Mouse (Mus musculus) kidney, adult 11 months (tissue): ENCODE results near the gene Tmem14c.
A peak's percentile ranks its signal among the peaks of the same experiment; 100 is the strongest.
"Not testable (repeated sequence)": the region's sequence is repeated elsewhere in the genome, so short reads cannot be mapped to it uniquely, and the experiment has no call there.

ENCODE experiments used
- DNase-seq: peaks from one replicate; pipeline ENCODE4 v3.0.0; 2022

The Tmem14c gene

GRCm38 (mm10) chr13:41015829-41016634 is at the start of gene Tmem14c:
TSS of gene Tmem14c (plus strand) at chr13:41016292.
- DNase-seq: peak; percentile 94

GRCm38 (mm10) chr13:40967609-40968008 is 48.5 kb upstream of the Tmem14c start:
- DNase-seq: no peak

- no peak for DNase-seq
Measured at GRCm38 (mm10) chr13:40968564-40968963, 47.5 kb upstream of the Tmem14c start.

- DNase-seq: no peak
Measured at GRCm38 (mm10) chr13:40969761-40970390, 46.2 kb upstream of the Tmem14c start.

GRCm38 (mm10) chr13:40971261-40971660 is 44.8 kb upstream of the Tmem14c start:
- no peak for DNase-seq

- no peak for DNase-seq
Measured at GRCm38 (mm10) chr13:40971831-40972230, 44.3 kb upstream of the Tmem14c start.

- no peak for DNase-seq
Measured at GRCm38 (mm10) chr13:40972976-40973375, 43.1 kb upstream of the Tmem14c start.

- peak; percentile 43 for DNase-seq
Measured at GRCm38 (mm10) chr13:40977609-40978008, 38.5 kb upstream of the Tmem14c start.

GRCm38 (mm10) chr13:40978652-40979051 is 37.4 kb upstream of the Tmem14c start:
- peak; percentile 33 for DNase-seq

GRCm38 (mm10) chr13:40979321-40979720 is 36.8 kb upstream of the Tmem14c start:
- DNase-seq: peak; percentile 62

GRCm38 (mm10) chr13:40982759-40983158 is 33.3 kb upstream of the Tmem14c start:
- no peak for DNase-seq

GRCm38 (mm10) chr13:40986081-40986480 is 30.0 kb upstream of the Tmem14c start:
- DNase-seq: no peak

GRCm38 (mm10) chr13:40987608-40988303 is 28.3 kb upstream of the Tmem14c start:
- not testable (repeated sequence) for DNase-seq

GRCm38 (mm10) chr13:40988418-40988817 is 27.7 kb upstream of the Tmem14c start:
- no peak for DNase-seq

GRCm38 (mm10) chr13:40994487-40995263 is 21.4 kb upstream of the Tmem14c start:
- DNase-seq: no peak

GRCm38 (mm10) chr13:40998537-40998936 is 17.6 kb upstream of the Tmem14c start:
- DNase-seq: not testable (repeated sequence)

GRCm38 (mm10) chr13:41000140-41000925 is 15.8 kb upstream of the Tmem14c start:
- DNase-seq: peak; percentile 26

GRCm38 (mm10) chr13:41000926-41001639 is 15.0 kb upstream of the Tmem14c start, which contains the start of gene Pak1ip1:
TSS of gene Pak1ip1 (plus strand) at chr13:41001023.
- DNase-seq: peak; percentile 89

- no peak for DNase-seq
Measured at GRCm38 (mm10) chr13:41002001-41002400, 14.1 kb upstream of the Tmem14c start.

GRCm38 (mm10) chr13:41006244-41006643 is 9.8 kb upstream of the Tmem14c start:
- DNase-seq: peak; percentile 15

- peak; percentile 11 for DNase-seq
Measured at GRCm38 (mm10) chr13:41008271-41008670, 7.8 kb upstream of the Tmem14c start.
